Mouse (Mus musculus) megakaryocyte progenitor cell, adult 5-6 weeks (primary cell): ENCODE measurements around the gene Aipl1. TPM values are rescaled to one million over a fixed set of nuclear protein-coding genes. Genes with fewer than 3 reads are reported as not detected.
A peak's percentile ranks its signal among the peaks of the same experiment; 100 is the strongest.

Experiments used
- ATAC-seq: replicated peaks from 2 replicates; pipeline ENCODE4 v1.8.0; 2016; ENCODE audit warnings: mild to moderate bottlenecking, moderate TSS enrichment, inconsistent platforms; ENCODE audit not compliant: poor library complexity
- total RNA-seq, 2 experiments: library from RNA; stranded (forward) in 1 of 2; stranded (reverse) in 1 of 2; fragments of 157-497, 149-512 nt in 1 of 2; fragments of 200-1000 nt in 1 of 2; gene quantifications; 2 replicates each; pipeline versions ENCODE4 v1.2.3 to v1.2.4; 2015 to 2017

The Aipl1 gene
- total RNA-seq (2015) (0.15 TPM in 1 of 2 replicates, not detected in the other), total RNA-seq (2017) (0.20 and 0.54 TPM in 2 replicates)

GRCm38 (mm10) chr11:72037409-72037808 is at the start of gene Aipl1:
Gene Aipl1 (minus strand): TSS chr11:72037509.
- ATAC-seq: no peak

GRCm38 (mm10) chr11:72086251-72087046 is 49.1 kb upstream of the Aipl1 start:
- ATAC-seq: no peak

- no peak for ATAC-seq
These were observed 47.0 kb upstream of the Aipl1 start for GRCm38 (mm10) chr11:72084337-72084736.

DNA sequence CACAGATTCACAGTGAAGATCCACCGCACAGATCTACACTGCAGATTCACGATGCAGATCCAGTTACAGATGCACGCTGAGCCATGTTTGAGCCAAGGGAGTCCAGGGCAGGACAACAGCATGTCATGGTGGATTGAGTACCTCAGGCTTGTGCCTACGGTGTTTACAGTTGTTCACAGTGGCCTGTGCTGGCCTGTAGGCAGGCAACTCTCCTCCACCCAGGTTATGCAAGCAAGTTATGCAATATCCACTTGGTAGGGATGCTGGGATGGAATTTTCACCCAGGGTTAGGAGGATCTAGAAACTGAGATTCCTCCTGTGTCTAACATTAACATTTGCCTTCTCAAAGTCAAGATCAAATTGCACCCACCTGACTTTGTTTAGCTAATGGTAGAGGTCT is 45.3 kb upstream of the Aipl1 start:
- no peak for ATAC-seq

DNA sequence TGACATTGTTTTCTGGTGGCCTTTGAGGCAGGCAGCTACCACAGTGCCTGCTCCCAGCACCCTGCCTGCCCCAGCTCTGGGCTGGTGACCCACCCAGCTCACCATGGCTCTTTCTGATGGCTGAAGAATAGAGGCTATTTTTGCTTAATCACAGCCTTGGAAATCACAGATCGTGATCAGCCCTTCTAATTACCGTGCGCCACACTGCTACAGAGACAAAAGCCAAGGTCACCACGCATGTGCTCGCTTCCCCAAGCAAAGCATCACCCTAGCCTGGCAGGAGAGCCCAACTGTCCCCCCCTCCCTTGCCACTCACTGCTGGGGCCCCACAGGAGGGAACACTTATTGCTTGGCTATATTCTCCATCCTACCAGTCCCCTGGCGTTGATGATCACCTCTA is 43.2 kb upstream of the Aipl1 start:
- no peak for ATAC-seq

DNA sequence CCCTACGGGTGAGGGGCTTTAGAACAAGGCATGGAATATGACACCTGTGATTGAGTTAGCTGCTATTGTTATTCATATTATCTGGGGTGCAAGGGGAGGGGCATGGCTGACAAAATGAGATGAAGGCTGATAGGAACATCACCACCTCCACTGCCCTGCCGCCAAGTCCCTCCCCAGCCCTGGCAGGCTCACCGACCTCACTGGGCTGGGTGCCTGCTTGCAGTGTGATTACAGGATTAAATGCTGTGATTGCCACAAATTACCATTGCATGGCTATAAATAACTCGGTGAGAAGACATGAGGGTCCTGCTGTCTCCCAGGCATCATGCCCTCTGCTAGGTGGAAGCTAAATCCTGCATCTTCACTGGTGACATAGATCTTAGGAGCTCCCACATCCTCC is 41.3 kb upstream of the Aipl1 start:
- no peak for ATAC-seq

GRCm38 (mm10) chr11:72078056-72078455 is 40.7 kb upstream of the Aipl1 start:
- no peak for ATAC-seq

GRCm38 (mm10) chr11:72074230-72074629 is 36.9 kb upstream of the Aipl1 start:
- no peak for ATAC-seq

DNA sequence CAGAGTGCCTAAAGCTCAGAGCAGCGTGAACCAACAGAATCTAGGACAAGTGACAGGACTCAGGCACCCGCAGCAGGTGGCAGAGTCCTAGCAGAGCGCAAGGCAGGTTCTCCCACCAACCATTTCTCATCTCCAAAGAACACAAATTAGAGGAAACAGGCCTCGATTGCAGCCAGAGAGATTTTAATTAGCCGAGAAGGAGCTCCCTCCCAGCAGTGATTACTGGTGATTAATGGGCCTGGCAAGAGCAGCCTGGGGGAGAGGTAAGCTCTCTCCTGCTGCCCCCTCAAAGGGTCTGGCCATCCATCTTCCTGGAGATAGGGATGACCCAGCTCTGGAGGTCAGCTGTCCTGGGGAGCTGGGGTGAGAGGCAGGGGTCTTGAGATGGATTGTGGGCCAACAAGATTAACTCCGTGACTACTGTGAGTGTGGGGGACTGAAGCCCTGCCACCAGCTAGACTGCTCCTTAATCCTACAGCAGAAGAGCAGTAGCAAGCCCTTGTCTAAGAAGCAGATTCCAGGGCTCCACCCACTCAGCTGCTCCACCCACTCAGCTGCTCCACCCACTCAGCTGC is 35.1 kb upstream of the Aipl1 start:
- ATAC-seq: no peak

GRCm38 (mm10) chr11:72070733-72071132 is 33.4 kb upstream of the Aipl1 start:
- no peak for ATAC-seq

DNA sequence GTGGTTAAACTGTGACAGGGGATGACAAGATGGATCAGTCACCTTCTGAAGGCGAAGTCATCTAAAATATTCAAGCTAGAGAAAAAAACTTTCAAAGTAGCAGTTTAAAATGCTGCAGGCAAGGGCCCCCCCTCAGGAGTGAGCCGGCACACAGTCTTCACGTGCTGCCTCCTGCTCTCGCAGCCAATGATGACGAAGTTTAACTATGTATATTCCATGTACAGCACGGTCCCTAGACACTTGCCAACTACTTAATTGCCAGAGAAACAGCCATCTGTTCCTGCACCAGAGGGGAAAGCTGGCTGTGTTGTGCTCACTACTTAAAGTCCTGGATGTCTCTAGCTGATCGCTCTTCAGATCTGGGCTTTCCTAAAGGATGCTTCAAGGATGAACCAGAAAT is 30.7 kb upstream of the Aipl1 start:
- no peak for ATAC-seq

DNA sequence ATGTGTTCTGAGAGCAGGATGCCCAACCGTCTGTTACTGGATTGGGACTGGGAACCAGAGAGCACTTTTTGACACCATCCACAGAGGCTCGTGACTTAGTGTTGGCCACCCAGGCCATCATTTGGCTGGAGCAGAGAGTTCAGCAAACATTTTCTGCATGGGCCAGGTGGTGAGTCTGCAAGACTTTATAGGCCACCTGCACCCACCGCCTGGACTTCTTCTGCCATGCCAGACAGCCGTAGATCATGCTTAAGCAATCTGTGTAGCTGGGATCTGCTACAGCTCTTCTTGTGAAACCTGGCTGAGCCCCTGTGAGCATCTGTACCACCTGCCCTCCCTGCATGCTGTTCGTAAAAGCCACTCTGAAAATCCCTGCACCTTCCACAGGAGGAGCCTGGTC is 30.0 kb upstream of the Aipl1 start:
- ATAC-seq: no peak

DNA sequence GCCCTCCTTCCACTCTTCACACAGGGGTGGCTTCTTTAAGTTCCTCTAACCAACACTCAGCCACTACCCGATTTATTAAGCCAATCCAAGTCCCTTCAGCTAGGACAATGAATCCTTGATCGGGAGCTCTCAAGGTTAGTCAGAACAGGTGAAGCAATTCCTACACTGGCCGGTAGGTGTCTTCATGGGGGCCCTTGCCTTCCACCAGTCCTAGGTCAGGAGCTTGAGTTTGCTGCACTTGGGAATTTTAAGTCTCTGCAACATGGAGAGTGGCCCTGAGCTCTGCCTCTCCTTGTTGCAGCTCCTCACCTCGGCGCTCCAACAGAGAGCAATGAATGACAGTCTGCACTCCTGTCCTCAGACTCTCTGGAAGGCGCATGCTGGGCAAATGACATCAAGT is 29.0 kb upstream of the Aipl1 start:
- peak; percentile 52; the same call in 1 of the 2 replicates for ATAC-seq

GRCm38 (mm10) chr11:72065103-72065502 is 27.8 kb upstream of the Aipl1 start:
- ATAC-seq: no peak

DNA sequence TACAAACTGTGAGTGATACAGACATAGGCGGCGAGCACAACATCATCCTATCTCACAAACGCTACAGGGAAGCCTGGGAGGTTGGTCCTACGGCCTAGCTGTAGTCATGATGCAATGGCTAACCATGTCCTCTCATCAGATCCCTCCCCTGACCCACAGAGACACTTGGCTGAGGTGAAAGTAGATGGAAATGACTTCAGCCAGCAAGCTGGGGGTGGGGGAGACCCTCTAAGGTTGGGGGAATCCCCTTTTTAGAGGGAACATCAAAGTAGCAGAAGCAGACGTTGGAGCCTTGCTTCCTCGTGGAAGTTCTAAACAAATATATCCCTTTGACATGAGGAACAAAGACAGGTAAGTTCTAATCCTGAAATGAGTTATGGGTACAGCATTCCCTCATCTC is 27.1 kb upstream of the Aipl1 start:
- ATAC-seq: no peak

DNA sequence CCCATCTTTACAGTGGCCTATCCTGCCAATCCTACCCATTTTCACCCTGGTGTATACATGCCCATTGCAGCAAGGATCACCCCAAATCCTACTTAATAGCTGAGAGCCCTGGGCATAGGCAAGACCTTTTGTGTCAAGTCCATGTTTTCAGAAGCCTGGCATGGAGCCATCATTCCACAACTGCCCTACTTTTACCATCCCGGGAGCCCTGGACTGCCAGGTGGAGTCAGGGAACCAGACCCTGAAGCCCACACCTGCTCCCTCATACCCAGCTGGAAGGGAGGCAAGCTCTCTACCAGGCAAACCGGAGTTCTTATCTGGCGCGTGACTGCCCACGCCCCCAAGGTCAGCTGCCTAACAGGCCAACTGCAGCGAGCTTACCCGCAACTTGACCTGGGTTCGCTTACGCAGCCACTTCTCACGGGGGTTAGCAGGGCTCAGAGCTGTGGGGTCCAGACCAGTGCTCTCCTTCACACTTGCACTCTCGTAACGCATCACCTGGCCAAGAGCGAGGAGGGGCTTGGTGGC is 23.8 kb upstream of the Aipl1 start:
- ATAC-seq: no peak

GRCm38 (mm10) chr11:72060416-72060815 is 23.1 kb upstream of the Aipl1 start:
- ATAC-seq: no peak

DNA sequence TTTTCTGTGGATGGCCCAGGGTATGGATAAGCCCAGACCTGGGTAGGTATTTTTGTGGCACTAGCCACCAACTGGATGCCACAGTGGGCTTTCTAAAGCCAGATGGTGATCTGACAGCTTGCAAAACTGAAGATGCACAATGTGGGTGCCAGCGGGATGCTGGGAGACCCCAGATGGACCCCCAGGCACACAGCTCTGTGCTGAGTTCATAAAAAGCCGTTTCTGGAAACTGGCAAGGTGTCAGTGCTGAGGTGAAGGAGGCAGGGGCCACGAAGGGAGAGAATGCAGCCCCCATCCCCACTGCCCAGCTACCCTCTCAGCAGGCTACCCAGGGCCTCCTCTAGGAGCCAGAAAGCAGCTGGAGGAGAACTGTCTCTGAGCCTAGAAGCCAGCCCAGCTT is 19.9 kb upstream of the Aipl1 start:
- no peak for ATAC-seq

GRCm38 (mm10) chr11:72055176-72055575 is 17.9 kb upstream of the Aipl1 start:
- no peak for ATAC-seq

- peak; percentile 94 for ATAC-seq
These were observed 15.3 kb upstream of the Aipl1 start for GRCm38 (mm10) chr11:72052636-72053035.

DNA sequence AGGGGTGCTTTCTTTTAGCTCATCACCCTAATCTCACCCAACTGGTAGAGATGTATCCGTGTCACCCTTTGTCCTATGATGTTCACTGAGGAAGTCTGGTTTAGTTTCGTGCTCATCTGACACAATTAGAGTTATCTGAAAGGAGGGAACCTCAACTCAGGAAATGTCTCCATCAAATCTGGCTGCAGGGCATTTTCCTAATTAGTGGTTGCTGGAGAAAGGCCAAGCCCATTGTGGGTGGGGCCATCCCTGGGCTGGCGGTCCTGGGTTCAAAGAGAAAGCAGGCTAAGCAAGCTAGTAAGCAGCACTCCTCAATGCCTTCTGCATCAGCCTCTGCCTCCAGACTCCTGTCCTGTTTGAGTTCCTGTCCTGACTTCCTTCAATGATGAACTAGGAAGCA is 14.9 kb upstream of the Aipl1 start:
- ATAC-seq: 0 out of 2 replicates have a peak, but pooled peaks have one; percentile 4
